In the genomic region with DNA sequence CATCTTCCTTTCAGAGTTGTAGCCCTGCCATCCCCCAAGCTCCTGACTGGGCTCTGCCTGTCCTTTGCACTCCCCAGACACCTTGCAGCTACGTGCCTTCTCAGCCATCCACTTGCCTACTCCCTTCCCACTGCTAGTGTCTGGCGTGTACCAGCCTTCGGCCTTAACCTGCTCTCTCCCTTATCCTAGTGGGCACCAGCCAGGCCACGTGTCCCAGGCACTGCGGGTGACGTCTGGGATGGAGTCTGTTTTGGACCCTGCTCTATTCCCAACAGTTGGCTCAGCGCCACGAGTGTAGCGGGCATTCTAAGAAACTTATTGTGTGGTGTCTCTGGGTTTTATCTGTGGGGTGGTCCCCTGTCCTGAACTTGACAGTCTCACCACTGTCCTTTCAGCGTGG, we compare ENCODE assay signal across 9 mouse cellular contexts.
DNase-seq lines count a peak whose midpoint lies in the region; ATAC-seq lines count a peak whose summit lies in the region.
"Had no signal": no experiment of that assay in that cellular context is flagged by ENCODE, and none has a peak within 500 bp of the region (broad histone marks: within the 10 kb centered on the region; RNA-seq: fewer than 3 reads in every experiment).

No protein-coding gene starts in this region.

- peaks cover 36% of the 10 kb centered on the region for H3K4me1 ChIP-seq in hindbrain, embryonic 13.5 days (replicated peaks)
- H3K4me1 ChIP-seq in hindbrain, embryonic 11.5 days (replicated peaks; ENCODE audit: control insufficient read depth, insufficient read depth, low read length), result peaks cover 2% of the 10 kb centered on the region; the same call in 1 of the 2 replicates
- H3K4me1 ChIP-seq in heart, embryonic 16.5 days (ENCODE audit: control insufficient read depth, insufficient read depth, low read length), result peaks cover 44% of the 10 kb centered on the region
- peaks cover 36% of the 10 kb centered on the region for H3K4me1 ChIP-seq in stomach, embryonic 16.5 days (ENCODE audit: control insufficient read depth, insufficient read depth, low read length)

- H3K4me2 ChIP-seq in hindbrain, embryonic 13.5 days, result no peak overlapping the region
- no peak overlapping the region for H3K4me2 ChIP-seq in hindbrain, embryonic 11.5 days (replicated peaks; ENCODE audit: low read depth, low read length)
- H3K4me2 ChIP-seq in heart, embryonic 16.5 days (ENCODE audit: low read depth, low read length), result no peak overlapping the region
- H3K4me2 ChIP-seq in stomach, embryonic 16.5 days (ENCODE audit: low read depth, low read length), result no peak overlapping the region
- H3K4me2 ChIP-seq: midbrain, embryonic 12.5 days had no signal

- H3K4me3 ChIP-seq in hindbrain, embryonic 13.5 days, result no peak overlapping the region
- H3K4me3 ChIP-seq in hindbrain, embryonic 11.5 days (ENCODE audit: low read depth, low read length), result no peak overlapping the region
- H3K4me3 ChIP-seq in heart, embryonic 16.5 days (ENCODE audit: low read length), result no peak overlapping the region
- no peak overlapping the region for H3K4me3 ChIP-seq in stomach, embryonic 16.5 days (replicated peaks; ENCODE audit: low read length)
- H3K4me3 ChIP-seq: midbrain, embryonic 12.5 days had no signal

- H3K27ac ChIP-seq in hindbrain, embryonic 13.5 days, result peak overlapping the region; percentile 18; the same call in 1 of the 2 replicates
- no peak overlapping the region for H3K27ac ChIP-seq in hindbrain, embryonic 11.5 days (ENCODE audit: low read depth, low read length)
- H3K27ac ChIP-seq in heart, embryonic 16.5 days (ENCODE audit: low read length), result peak overlapping the region; percentile 64
- H3K27ac ChIP-seq in stomach, embryonic 16.5 days (ENCODE audit: low read length), result peak overlapping the region; percentile 64
- H3K27ac ChIP-seq: midbrain, embryonic 12.5 days had no signal

- no peaks in the 10 kb centered on the region for H3K27me3 ChIP-seq in hindbrain, embryonic 13.5 days
- no peaks in the 10 kb centered on the region for H3K27me3 ChIP-seq in hindbrain, embryonic 11.5 days (ENCODE audit: control insufficient read depth, insufficient read depth, low read length)
- H3K27me3 ChIP-seq in heart, embryonic 16.5 days (ENCODE audit: control insufficient read depth, insufficient read depth, low read length), result no peaks in the 10 kb centered on the region
- no peaks in the 10 kb centered on the region for H3K27me3 ChIP-seq in stomach, embryonic 16.5 days (ENCODE audit: control insufficient read depth, insufficient read depth, low read length)

- WGBS in hindbrain, embryonic 13.5 days, result 62% methylated on average over 10 of the region's 10 CpGs
- WGBS in hindbrain, embryonic 11.5 days, result 89% methylated on average over 10 of the region's 10 CpGs
- 54% methylated on average over 10 of the region's 10 CpGs for WGBS in heart, embryonic 16.5 days
- WGBS in stomach, embryonic 16.5 days, result 82% methylated on average over 10 of the region's 10 CpGs

- no peaks in the 10 kb centered on the region for H3K9me3 ChIP-seq in hindbrain, embryonic 13.5 days
- H3K9me3 ChIP-seq in hindbrain, embryonic 11.5 days (ENCODE audit: control insufficient read depth, low read length), result no peaks in the 10 kb centered on the region
- H3K9me3 ChIP-seq in heart, embryonic 16.5 days (replicated peaks; ENCODE audit: control insufficient read depth, low read length), result no peaks in the 10 kb centered on the region
- no peaks in the 10 kb centered on the region for H3K9me3 ChIP-seq in stomach, embryonic 16.5 days (replicated peaks; ENCODE audit: control insufficient read depth, low read length)
- H3K9me3 ChIP-seq: midbrain, embryonic 12.5 days had no signal

- H3K9ac ChIP-seq in hindbrain, embryonic 13.5 days, result no peak overlapping the region
- H3K9ac ChIP-seq in hindbrain, embryonic 11.5 days (ENCODE audit: low read depth, low read length), result no peak overlapping the region
- peak overlapping the region; percentile 30; the same call in 1 of the 2 replicates for H3K9ac ChIP-seq in heart, embryonic 16.5 days (ENCODE audit: low read length)
- H3K9ac ChIP-seq in stomach, embryonic 16.5 days (ENCODE audit: low read length), result 0 out of 2 replicates have a peak overlapping the region, but pooled peaks have one; percentile 40
- H3K9ac ChIP-seq: midbrain, embryonic 12.5 days had no signal

- H3K36me3 ChIP-seq in hindbrain, embryonic 13.5 days, result no peaks in the 10 kb centered on the region
- no peaks in the 10 kb centered on the region for H3K36me3 ChIP-seq in hindbrain, embryonic 11.5 days (ENCODE audit: control insufficient read depth, insufficient read depth, low read length)
- H3K36me3 ChIP-seq in heart, embryonic 16.5 days (ENCODE audit: control insufficient read depth, insufficient read depth), result no peaks in the 10 kb centered on the region
- no peaks in the 10 kb centered on the region for H3K36me3 ChIP-seq in stomach, embryonic 16.5 days (ENCODE audit: control insufficient read depth, insufficient read depth, low read length)
- H3K36me3 ChIP-seq: midbrain, embryonic 12.5 days had no signal

- 0 out of 2 replicates have a peak, but pooled peaks have one; percentile 44 for ATAC-seq in hindbrain, embryonic 13.5 days (ENCODE audit: low FRiP score)
- ATAC-seq in hindbrain, embryonic 11.5 days (ENCODE audit: low FRiP score), result no peak
- 0 out of 2 replicates have a peak, but pooled peaks have one; percentile 14 for ATAC-seq in heart, embryonic 16.5 days (replicated peaks; ENCODE audit: extremely low read depth, insufficient read depth, low FRiP score)
- ATAC-seq in stomach, embryonic 16.5 days (ENCODE audit: insufficient read depth, low FRiP score), result peak; percentile 23; the same call in 1 of the 2 replicates

- no peak for DNase-seq in hindbrain, embryonic 11.5 days (ENCODE audit: low spot score)
- peak; percentile 61 to 65 for DNase-seq in right cerebral cortex, postnatal 10 days (ENCODE audit: low spot score in 2 of 2)
- DNase-seq in right cerebral cortex, adult 18-20 months, result no peak
- no peak for DNase-seq in gastrocnemius, postnatal 4 days (ENCODE audit: low spot score in 2 of 2)
- no peak for DNase-seq in spleen, adult 12 weeks (ENCODE audit: low spot score)

Comparison
In these comparisons a context has a peak if more than half of its experiments do, and no peak if none do; other contexts are left out.
1. DNase-seq: peak in right cerebral cortex, postnatal 10 days (2 of 2); none in hindbrain, embryonic 11.5 days (single experiment), right cerebral cortex, adult 18-20 months (single experiment), gastrocnemius, postnatal 4 days (0 of 2) and spleen, adult 12 weeks (single experiment).
2. H3K9ac ChIP-seq: peak in heart, embryonic 16.5 days (single experiment) and stomach, embryonic 16.5 days (single experiment); none in hindbrain, embryonic 13.5 days (single experiment) and hindbrain, embryonic 11.5 days (single experiment).